Mouse (Mus musculus): ENCODE results near the gene Kin.

- TF ChIP-seq CTCF (IDR thresholded peaks at IDR 0.05), result no peak
- TF ChIP-seq EP300 (IDR thresholded peaks at IDR 0.05), result no peak
Measured at GRCm38 (mm10) chr2:10108535-10109189, 28.3 kb downstream of the Kin start.

Data from lung, postnatal 0 days (tissue).